Mouse (Mus musculus): Measurements from ENCODE around the gene Zfp503. TPM values are rescaled to one million over a fixed set of nuclear protein-coding genes. Genes with fewer than 3 reads are reported as not detected.

The Zfp503 gene
- 113 and 131 TPM in 2 replicates for polyA plus RNA-seq (2012; rRNA removed)

GRCm38 (mm10) chr14:21989291-21989913 lies at the start of gene Zfp503:
Gene Zfp503, minus strand, starts transcription at chr14:21989601.

DNA sequence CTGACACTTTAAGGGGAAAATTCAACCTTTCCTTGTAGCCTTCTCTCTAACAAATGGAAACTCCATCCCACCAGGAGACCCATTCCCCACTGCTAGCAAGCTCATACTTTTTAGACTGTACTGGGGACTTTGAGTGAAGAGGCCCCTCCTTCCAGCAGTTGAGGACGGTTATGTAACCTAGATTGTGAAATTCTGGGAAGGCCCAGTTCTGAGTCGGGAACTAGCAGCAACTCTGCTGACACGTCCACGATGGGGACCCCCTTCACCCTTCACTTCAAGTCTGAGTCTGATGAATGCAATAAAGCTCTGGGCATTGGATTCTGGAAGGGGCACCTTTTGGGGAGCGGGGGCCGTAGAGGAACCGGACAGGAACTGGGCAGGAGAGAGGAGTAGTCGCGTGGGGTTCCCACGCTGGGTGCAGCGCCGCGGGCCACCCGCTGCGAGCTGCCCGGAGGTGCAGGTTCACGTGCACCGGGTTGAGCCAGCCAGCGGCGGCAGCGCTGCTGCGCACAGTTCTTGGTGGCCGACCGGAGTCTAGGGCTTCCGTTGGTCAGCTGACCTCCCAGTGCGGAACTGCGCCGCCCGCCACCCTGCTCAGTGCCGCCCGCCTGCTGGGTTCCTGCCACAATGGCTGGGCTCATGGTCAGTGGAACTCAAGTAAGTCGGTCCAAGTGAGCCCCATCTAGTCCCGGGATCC lies 30.0 kb upstream of the Zfp503 start, which contains the start of gene Lrmda:
Gene Lrmda (plus strand): TSS at position 461 of the 697 bp plus-strand sequence.

Other genes starting within 250 kb of the Zfp503 start
- 22.9 and 26.4 TPM in 2 replicates for gene Samd8, start 239.1 kb downstream of the Zfp503 start, polyA plus RNA-seq (2012; rRNA removed)
- 1.1 and 1.2 TPM in 2 replicates for gene Dusp13, start 238.4 kb downstream of the Zfp503 start, polyA plus RNA-seq (2012; rRNA removed)
- gene Vdac2, start 164.4 kb downstream of the Zfp503 start, polyA plus RNA-seq (2012; rRNA removed) = 112 and 159 TPM in 2 replicates
- gene Comtd1, start 140.6 kb downstream of the Zfp503 start, polyA plus RNA-seq (2012; rRNA removed) = 69.4 and 80.6 TPM in 2 replicates
- 1.5 and 2.5 TPM in 2 replicates for gene Lrmda, start 30.1 kb upstream of the Zfp503 start, polyA plus RNA-seq (2012; rRNA removed)